ENCODE assay signal across 23 mouse cellular contexts in the genomic region with DNA sequence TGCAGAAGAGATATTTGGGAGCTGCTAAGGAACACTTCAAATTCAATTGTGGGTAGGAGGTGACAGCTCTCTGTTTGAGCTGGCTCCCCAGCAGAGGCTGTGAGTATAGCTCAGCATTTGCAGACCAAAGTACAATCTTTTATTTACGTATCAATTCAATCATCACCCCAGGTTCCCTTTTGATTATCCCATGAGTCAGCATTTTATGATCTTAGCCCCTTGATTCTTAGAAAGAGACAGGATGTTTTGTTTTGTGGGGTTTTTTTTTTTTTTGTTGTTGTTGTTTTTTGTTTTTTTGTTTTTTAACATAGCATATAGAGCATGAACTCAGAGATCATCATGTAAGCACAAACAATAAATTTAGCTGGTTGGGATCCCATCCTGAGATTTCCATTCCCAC.
"Had no signal": no experiment of that assay in that cellular context is flagged by ENCODE, and none has a peak within 500 bp of the region (broad histone marks: within the 10 kb centered on the region; RNA-seq: fewer than 3 reads in every experiment).

No protein-coding gene starts in this region.

- H3K27me3 ChIP-seq: heart, embryonic 13.5 days; heart, embryonic 15.5 days; hindbrain, embryonic 12.5 days; intestine, embryonic 15.5 days; kidney, embryonic 15.5 days; limb, embryonic 12.5 days; liver, embryonic 13.5 days; liver, embryonic 15.5 days had no signal

- H3K4me1 ChIP-seq: heart, embryonic 13.5 days; heart, embryonic 15.5 days; hindbrain, embryonic 10.5 days; hindbrain, embryonic 12.5 days; intestine, embryonic 15.5 days; kidney, embryonic 15.5 days; limb, embryonic 10.5 days; limb, embryonic 12.5 days; liver, embryonic 13.5 days; liver, embryonic 15.5 days had no signal

- H3K27ac ChIP-seq: heart, adult 2 months; heart, embryonic 13.5 days; heart, embryonic 15.5 days; hindbrain, embryonic 10.5 days; hindbrain, embryonic 12.5 days; hindbrain, embryonic 14.5 days; intestine, embryonic 15.5 days; kidney, embryonic 15.5 days; kidney, postnatal 0 days; left cerebral cortex, adult 2 months; limb, embryonic 10.5 days; limb, embryonic 12.5 days; liver, embryonic 13.5 days; liver, embryonic 15.5 days had no signal

- H3K9me3 ChIP-seq: heart, embryonic 13.5 days; heart, embryonic 15.5 days; hindbrain, embryonic 10.5 days; hindbrain, embryonic 12.5 days; intestine, embryonic 15.5 days; kidney, embryonic 15.5 days; limb, embryonic 10.5 days; limb, embryonic 12.5 days; liver, embryonic 13.5 days; liver, embryonic 15.5 days had no signal

- DNase-seq: gastrocnemius, postnatal 14 days; gastrocnemius, postnatal 36 days; heart, adult 11 months; heart, adult 2 months; heart, postnatal 4 days; kidney, adult 18-20 months; kidney, adult 9 months; kidney, postnatal 14 days; kidney, postnatal 36 days; liver, embryonic 13.5 days; liver, postnatal 0 days had no signal

- H3K9ac ChIP-seq: heart, embryonic 13.5 days; heart, embryonic 15.5 days; hindbrain, embryonic 12.5 days; hindbrain, embryonic 14.5 days; intestine, embryonic 15.5 days; kidney, embryonic 15.5 days; limb, embryonic 12.5 days; liver, embryonic 13.5 days; liver, embryonic 15.5 days; liver, postnatal 0 days had no signal

- H3K36me3 ChIP-seq: heart, embryonic 13.5 days; heart, embryonic 15.5 days; hindbrain, embryonic 10.5 days; hindbrain, embryonic 12.5 days; intestine, embryonic 15.5 days; kidney, embryonic 15.5 days; limb, embryonic 10.5 days; limb, embryonic 12.5 days; liver, embryonic 13.5 days; liver, embryonic 15.5 days had no signal

- H3K4me3 ChIP-seq: heart, adult 2 months; heart, embryonic 13.5 days; heart, embryonic 15.5 days; hindbrain, embryonic 10.5 days; hindbrain, embryonic 12.5 days; intestine, embryonic 15.5 days; kidney, embryonic 15.5 days; left cerebral cortex, adult 2 months; limb, embryonic 10.5 days; limb, embryonic 12.5 days; liver, embryonic 13.5 days; liver, embryonic 15.5 days had no signal
